Mouse (Mus musculus) forebrain, embryonic 13.5 days (tissue): ENCODE measurements around the gene Zbtb34. TPM values are rescaled to one million over a fixed set of nuclear protein-coding genes. Genes with fewer than 3 reads are reported as not detected.

Experiments
- ATAC-seq: fragments of 200-750 bp; cut with Nextera tagmentation; 2 replicates; pipeline ENCODE4 v1.8.0; 2017
- H3K27ac ChIP-seq: fragments of 300-500 bp; sonication (generic); 2 replicates; pipeline ENCODE4 v1.5.1; 2015; ENCODE audit warnings: inconsistent platforms, mild to moderate bottlenecking, moderate library complexity
- H3K27me3 ChIP-seq: fragments of 300-500 bp; sonication (generic); 2 replicates; pipeline ENCODE4 v1.6.1; 2015; ENCODE audit warnings: mild to moderate bottlenecking, inconsistent platforms
- H3K36me3 ChIP-seq: fragments of 300-500 bp; sonication (generic); 2 replicates; pipeline ENCODE4 v1.6.1; 2015; ENCODE audit warnings: mild to moderate bottlenecking, inconsistent platforms; ENCODE audit not compliant: poor library complexity, severe bottlenecking
- H3K4me1 ChIP-seq: fragments of 300-500 bp; sonication (generic); 2 replicates; pipeline ENCODE4 v1.6.1; 2015; ENCODE audit warnings: inconsistent platforms
- H3K4me2 ChIP-seq: fragments of 300-500 bp; sonication (generic); 2 replicates; pipeline ENCODE4 v1.6.1; 2015; ENCODE audit warnings: inconsistent platforms, mild to moderate bottlenecking, moderate library complexity
- H3K4me3 ChIP-seq: fragments of 300-500 bp; sonication (generic); 2 replicates; pipeline ENCODE4 v1.5.1; 2015; ENCODE audit warnings: mild to moderate bottlenecking, inconsistent platforms
- H3K9ac ChIP-seq: fragments of 300-500 bp; sonication (generic); 2 replicates; pipeline ENCODE4 v1.6.1; 2015; ENCODE audit warnings: mild to moderate bottlenecking, inconsistent platforms
- H3K9me3 ChIP-seq: fragments of 300-500 bp; sonication (generic); replicated peaks from 2 replicates; pipeline ENCODE4 v1.6.1; 2016; ENCODE audit warnings: inconsistent platforms
- WGBS: fragments of 180-500 bp; shearing (Covaris S2); methylation state at CpG from one replicate; pipeline ENCODE4 v1.1.7; 2015; 5-methylcytosine and 5-hydroxymethylcytosine counted together
- polyA plus RNA-seq: library from polyadenylated mRNA; unstranded; fragments of >200 nt; fragmentation: Nextera tagmentation; extraction: Ambion mirVana; gene quantifications from 2 replicates; pipeline ENCODE4 v1.2.1, GENCODE M21; 2015

The Zbtb34 gene
- polyA plus RNA-seq: 4.8 and 6.5 TPM in 2 replicates

DNA sequence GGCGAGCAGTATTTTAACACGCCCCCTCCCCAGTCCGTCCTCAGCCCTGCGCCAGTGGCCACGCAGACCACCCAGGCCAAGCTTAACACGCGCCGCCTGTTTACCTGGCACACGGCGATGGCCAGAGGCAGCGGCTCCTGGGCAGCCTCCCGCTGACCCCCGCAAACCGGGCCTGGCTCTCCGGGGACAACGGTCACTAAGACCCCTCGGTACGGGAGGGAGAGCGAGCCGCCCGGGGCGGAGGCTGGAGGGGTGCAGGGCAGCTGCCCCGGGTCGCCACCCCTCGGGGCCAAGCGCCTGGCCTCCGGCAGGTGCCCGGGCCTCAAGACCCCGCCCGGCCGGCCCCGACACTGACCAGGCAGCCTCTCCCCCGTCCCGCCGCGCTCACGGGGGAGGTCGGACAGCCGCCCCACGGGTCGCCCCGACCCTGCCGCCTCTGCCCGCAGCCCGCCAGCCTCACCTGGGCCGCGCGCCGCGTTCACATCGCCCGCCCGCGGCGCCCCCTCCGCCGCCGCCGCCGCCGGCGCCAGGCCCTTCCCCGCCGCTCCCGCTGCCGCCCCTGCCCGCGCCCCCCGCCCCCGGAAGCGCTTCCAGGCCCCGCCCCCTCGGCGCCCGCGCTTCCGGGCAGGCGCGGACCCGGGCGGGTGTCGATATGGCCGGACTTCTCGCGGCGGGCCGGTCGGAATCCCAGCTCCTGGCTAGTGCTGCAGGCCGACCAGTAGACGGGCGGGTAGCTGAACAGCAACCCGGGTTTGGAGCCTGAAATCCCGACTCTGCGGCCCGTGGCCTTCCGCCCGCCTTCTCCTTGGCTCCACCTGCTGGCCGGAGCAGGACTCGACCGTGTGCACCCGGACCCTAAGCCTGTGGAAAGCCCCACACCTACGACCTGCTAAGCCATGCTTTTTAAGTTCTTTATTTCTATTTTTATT is at the start of gene Zbtb34:
Gene Zbtb34 (minus strand): TSS at position 554 of the 929 bp plus-strand sequence.
- H3K9ac ChIP-seq: peak within 1 kb of the TSS; percentile 98
- peak within 1 kb of the TSS; percentile 96 for H3K4me2 ChIP-seq
- H3K36me3 ChIP-seq: peaks cover 17% of the 10 kb centered on the region
- peak; percentile 81 for ATAC-seq
- 1% methylated on average over 71 of the region's 102 CpGs for WGBS
- peaks cover 45% of the 10 kb centered on the region for H3K4me1 ChIP-seq
- H3K9me3 ChIP-seq: no peaks in the 10 kb centered on the region
- H3K4me3 ChIP-seq: peak within 1 kb of the TSS; percentile 97
- H3K27me3 ChIP-seq: no peaks in the 10 kb centered on the region
- 0 out of 2 replicates have a peak within 1 kb of the TSS, but pooled peaks have one; percentile 35 for H3K27ac ChIP-seq

DNA sequence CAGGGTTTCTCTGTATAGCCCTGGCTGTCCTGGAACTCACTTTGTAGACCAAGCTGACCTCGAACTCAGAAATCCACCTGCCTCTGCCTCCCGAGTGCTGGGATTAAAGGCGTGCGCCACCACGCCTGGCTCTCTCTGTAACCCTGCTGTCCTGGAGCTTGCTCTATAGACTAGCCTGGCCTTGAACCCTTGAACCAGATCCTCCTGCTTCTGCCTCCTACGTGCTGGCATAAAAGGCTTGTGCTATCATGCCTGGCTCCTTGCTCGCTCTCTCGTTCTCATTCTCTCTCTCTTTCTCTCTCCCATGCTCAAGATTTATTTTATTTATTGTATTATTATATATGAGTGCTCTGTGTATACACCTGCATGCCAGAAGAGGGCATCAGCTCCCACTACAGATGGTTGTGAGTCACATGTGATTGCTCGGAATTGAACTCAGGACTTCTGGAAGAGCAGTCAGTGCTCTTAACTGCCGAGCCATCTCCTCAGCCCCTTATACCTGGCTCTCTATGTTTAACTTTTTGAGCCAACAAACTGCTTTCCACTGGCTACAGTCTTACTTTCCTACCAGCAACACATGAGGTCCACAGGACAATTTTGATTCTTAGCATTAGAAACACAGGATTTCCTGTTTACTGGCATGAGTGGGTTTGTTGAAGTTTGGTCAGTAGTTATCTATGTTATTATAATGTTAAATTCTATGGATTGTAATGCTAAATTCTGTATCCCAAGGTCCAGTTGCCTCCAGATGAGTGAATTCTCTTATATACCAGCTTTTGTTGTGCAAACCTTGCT is 47.0 kb upstream of the Zbtb34 start:
- 85% methylated on average over 10 of the region's 10 CpGs for WGBS
- H3K9me3 ChIP-seq: no peaks in the 10 kb centered on the region
- H3K4me3 ChIP-seq: no peak overlapping the region
- H3K27ac ChIP-seq: no peak overlapping the region
- no peaks in the 10 kb centered on the region for H3K36me3 ChIP-seq
- ATAC-seq: no peak
- H3K9ac ChIP-seq: no peak overlapping the region
- peaks cover 5% of the 10 kb centered on the region; the same call in 1 of the 2 replicates for H3K4me1 ChIP-seq
- no peaks in the 10 kb centered on the region for H3K27me3 ChIP-seq
- no peak overlapping the region for H3K4me2 ChIP-seq

GRCm38 (mm10) chr2:33475961-33476360 is 44.8 kb upstream of the Zbtb34 start:
- ATAC-seq: no peak; the same call in 1 of the 2 replicates
- Histone ChIP-seq H3K9ac (no peak overlapping the region), H3K27me3 (no peaks in the 10 kb centered on the region), H3K36me3 (no peaks in the 10 kb centered on the region), H3K4me1 (peaks cover 5% of the 10 kb centered on the region; the same call in 1 of the 2 replicates), H3K27ac (no peak overlapping the region), H3K4me3 (no peak overlapping the region), H3K9me3 (no peaks in the 10 kb centered on the region), H3K4me2 (no peak overlapping the region)

GRCm38 (mm10) chr2:33468466-33469097 is 37.5 kb upstream of the Zbtb34 start, which contains the start of gene Zbtb43:
Zbtb43 (minus strand) TSS chr2:33468559.
- H3K9me3 ChIP-seq: no peaks in the 10 kb centered on the region
- H3K27me3 ChIP-seq: no peaks in the 10 kb centered on the region; the same call in 1 of the 2 replicates
- H3K9ac ChIP-seq: peak within 1 kb of the TSS; percentile 97
- H3K4me3 ChIP-seq: peak within 1 kb of the TSS; percentile 96
- 6% methylated on average over 36 of the region's 36 CpGs for WGBS
- H3K4me1 ChIP-seq: peaks cover 31% of the 10 kb centered on the region
- H3K36me3 ChIP-seq: peaks cover 7% of the 10 kb centered on the region
- peak; percentile 98 for ATAC-seq
- peak within 1 kb of the TSS; percentile 93 for H3K4me2 ChIP-seq
- peak within 1 kb of the TSS; percentile 48; the same call in 1 of the 2 replicates for H3K27ac ChIP-seq

GRCm38 (mm10) chr2:33467546-33468465 is 36.7 kb upstream of the Zbtb34 start:
- no peak; the same call in 1 of the 2 replicates for ATAC-seq
- 8% methylated on average over 46 of the region's 57 CpGs for WGBS
- H3K9ac ChIP-seq: peak overlapping the region; percentile 97

GRCm38 (mm10) chr2:33465966-33466365 is 34.8 kb upstream of the Zbtb34 start:
- Histone ChIP-seq H3K9me3 (no peaks in the 10 kb centered on the region), H3K9ac (peak overlapping the region; percentile 18; the same call in 1 of the 2 replicates)
- 78% methylated on average over 4 of the region's 4 CpGs for WGBS

More at GRCm38 (mm10) chr2:33467546-33468465, 36.7 kb upstream of the Zbtb34 start:
- H3K4me3 ChIP-seq: peak overlapping the region; percentile 96
- peaks cover 31% of the 10 kb centered on the region for H3K4me1 ChIP-seq
- H3K36me3 ChIP-seq: peaks cover 13% of the 10 kb centered on the region
- H3K27ac ChIP-seq: peak overlapping the region; percentile 48; the same call in 1 of the 2 replicates
- H3K9me3 ChIP-seq: no peaks in the 10 kb centered on the region
- H3K27me3 ChIP-seq: no peaks in the 10 kb centered on the region; the same call in 1 of the 2 replicates
- peak overlapping the region; percentile 93 for H3K4me2 ChIP-seq

GRCm38 (mm10) chr2:33465215-33465614 is 34.1 kb upstream of the Zbtb34 start:
- no peaks in the 10 kb centered on the region for H3K9me3 ChIP-seq
- no peak overlapping the region for H3K4me2 ChIP-seq
- no peaks in the 10 kb centered on the region; the same call in 1 of the 2 replicates for H3K27me3 ChIP-seq
- H3K4me3 ChIP-seq: no peak overlapping the region
- H3K4me1 ChIP-seq: peaks cover 31% of the 10 kb centered on the region
- H3K27ac ChIP-seq: no peak overlapping the region
- no peak for ATAC-seq
- peaks cover 39% of the 10 kb centered on the region for H3K36me3 ChIP-seq
- WGBS: 60% methylated on average over 5 of the region's 5 CpGs
- H3K9ac ChIP-seq: no peak overlapping the region

More at GRCm38 (mm10) chr2:33465966-33466365, 34.8 kb upstream of the Zbtb34 start:
- ATAC-seq: no peak
- Histone ChIP-seq H3K4me1 (peaks cover 31% of the 10 kb centered on the region), H3K27ac (no peak overlapping the region), H3K27me3 (no peaks in the 10 kb centered on the region; the same call in 1 of the 2 replicates), H3K4me3 (no peak overlapping the region), H3K4me2 (no peak overlapping the region), H3K36me3 (peaks cover 32% of the 10 kb centered on the region)

GRCm38 (mm10) chr2:33462066-33462465 is 30.9 kb upstream of the Zbtb34 start:
- H3K4me3 ChIP-seq: no peak overlapping the region
- no peak for ATAC-seq
- no peak overlapping the region for H3K9ac ChIP-seq
- WGBS: 87% methylated on average over 7 of the region's 7 CpGs
- H3K9me3 ChIP-seq: no peaks in the 10 kb centered on the region
- H3K27me3 ChIP-seq: no peaks in the 10 kb centered on the region
- H3K27ac ChIP-seq: no peak overlapping the region
- peaks cover 23% of the 10 kb centered on the region for H3K4me1 ChIP-seq
- no peak overlapping the region for H3K4me2 ChIP-seq
- H3K36me3 ChIP-seq: peaks cover 60% of the 10 kb centered on the region

DNA sequence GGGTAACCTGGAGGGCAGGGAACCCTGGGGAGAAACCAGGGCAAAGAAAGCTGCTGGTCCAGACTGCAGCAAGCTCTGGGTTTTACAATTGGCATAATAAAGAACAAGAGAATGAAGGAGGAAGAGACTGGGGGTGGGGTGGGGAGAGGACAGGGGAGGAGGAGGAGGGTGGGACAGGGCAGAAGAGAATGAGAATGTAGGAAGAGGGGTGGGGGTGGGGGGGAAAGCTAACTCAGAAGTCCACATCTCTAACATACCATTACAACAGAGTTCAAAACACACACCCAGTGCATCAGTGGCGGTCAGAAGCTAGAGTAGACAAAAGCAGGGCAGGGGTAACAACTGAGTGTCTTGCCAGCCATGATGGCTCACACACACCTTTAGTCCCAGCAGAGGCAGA is 29.9 kb upstream of the Zbtb34 start:
- Histone ChIP-seq H3K27ac (no peak overlapping the region), H3K4me2 (no peak overlapping the region), H3K4me1 (peaks cover 13% of the 10 kb centered on the region), H3K9ac (no peak overlapping the region), H3K4me3 (no peak overlapping the region), H3K36me3 (peaks cover 64% of the 10 kb centered on the region), H3K27me3 (no peaks in the 10 kb centered on the region), H3K9me3 (no peaks in the 10 kb centered on the region)
- 79% methylated on average over 1 of the region's 1 CpGs for WGBS
- ATAC-seq: no peak

- no peaks in the 10 kb centered on the region for H3K9me3 ChIP-seq
- no peak overlapping the region for H3K27ac ChIP-seq
- no peak for ATAC-seq
- H3K36me3 ChIP-seq: peaks cover 78% of the 10 kb centered on the region
- H3K9ac ChIP-seq: no peak overlapping the region
- no peaks in the 10 kb centered on the region for H3K4me1 ChIP-seq
- H3K4me3 ChIP-seq: no peak overlapping the region
- no peaks in the 10 kb centered on the region for H3K27me3 ChIP-seq
- WGBS: 91% methylated on average over 4 of the region's 4 CpGs
- no peak overlapping the region for H3K4me2 ChIP-seq
These were observed 28.5 kb upstream of the Zbtb34 start for GRCm38 (mm10) chr2:33459660-33460059.
